Mouse (Mus musculus) thymus, postnatal 0 days (tissue): ENCODE measurements around the gene Cyth1. TPM values are rescaled to one million over a fixed set of nuclear protein-coding genes. Genes with fewer than 3 reads are reported as not detected.

ENCODE experiments used
- DNase-seq: peaks from one replicate; pipeline ENCODE4 v3.0.0-alpha.2; 2015; ENCODE audit warnings: low spot score
- polyA plus RNA-seq: library from polyadenylated mRNA; unstranded; fragments of >200 nt; fragmentation: Nextera tagmentation; extraction: Ambion mirVana; gene quantifications from 2 replicates; pipeline ENCODE4 v1.2.1, GENCODE M21; 2015

Cyth1 gene
- polyA plus RNA-seq = 44.7 and 46.1 TPM in 2 replicates

DNA sequence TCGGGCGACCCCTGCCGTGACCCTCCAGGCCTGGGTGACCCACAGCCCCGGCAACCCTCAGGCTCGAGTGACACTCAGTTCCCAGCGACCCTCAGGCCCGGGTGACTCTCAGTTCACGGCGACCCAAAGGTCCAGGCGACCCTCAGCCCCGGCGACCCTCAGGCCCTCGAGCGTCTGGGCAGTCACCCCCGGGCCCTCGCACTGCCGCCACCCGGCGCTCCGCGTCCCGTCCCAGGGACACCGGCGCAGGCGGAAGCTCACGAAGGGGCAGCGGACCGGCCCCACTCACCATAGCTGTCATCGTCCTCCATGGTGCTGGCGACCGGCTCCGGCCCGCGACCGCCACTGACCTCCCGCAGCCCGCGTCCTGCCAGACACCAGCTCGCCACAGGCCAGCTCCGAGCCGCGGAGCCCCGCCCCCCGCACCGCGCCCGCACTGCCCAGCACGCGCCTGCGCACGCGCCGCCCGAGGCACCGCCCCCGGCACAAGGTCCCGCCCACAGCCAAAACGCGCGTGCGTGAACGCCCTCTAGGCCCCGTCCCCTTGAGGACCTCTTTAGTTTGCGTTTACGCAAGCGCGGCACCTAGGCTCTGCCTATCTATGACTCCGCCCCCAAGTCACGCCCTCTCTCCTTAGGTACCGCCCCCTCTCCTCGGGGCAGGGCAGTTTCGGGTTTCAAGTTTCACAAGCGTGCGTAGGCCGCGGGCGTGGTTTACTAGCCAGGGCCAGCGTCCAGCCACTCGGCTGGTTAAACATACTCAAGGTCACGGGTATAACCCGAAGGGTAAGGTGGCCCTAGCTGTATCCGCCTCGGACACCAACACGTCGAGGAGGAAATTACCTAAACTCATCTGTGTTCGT, at the start of gene Cyth1:
Gene Cyth1, minus strand, starts transcription at position 443 of the 862 bp plus-strand sequence.
- peak; percentile 98 for DNase-seq

- peak; percentile 22 for DNase-seq
Observed at GRCm38 (mm10) chr11:118297967-118298366, 49.6 kb upstream of the Cyth1 start.

GRCm38 (mm10) chr11:118295026-118295425, 46.6 kb upstream of the Cyth1 start:
- DNase-seq = no peak

DNA sequence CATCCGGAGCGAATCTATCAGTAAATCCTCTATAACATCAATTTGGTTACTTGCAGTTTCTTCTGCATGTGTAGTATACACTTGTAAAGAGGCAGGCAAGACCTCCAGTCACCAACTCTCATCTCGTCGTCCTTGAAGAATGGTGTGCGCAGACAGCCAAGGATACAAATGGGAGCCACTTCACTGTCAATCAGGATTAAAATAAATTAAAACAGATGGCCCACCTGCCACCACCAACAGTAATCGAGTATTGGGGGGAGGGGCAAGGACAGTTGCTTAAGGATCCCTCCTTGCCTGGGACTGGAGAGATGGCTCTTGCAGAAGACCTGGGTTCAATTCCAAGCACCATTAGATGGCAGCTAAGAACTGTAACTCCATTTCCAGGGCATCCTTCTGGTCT, 44.3 kb upstream of the Cyth1 start:
- no peak for DNase-seq

DNA sequence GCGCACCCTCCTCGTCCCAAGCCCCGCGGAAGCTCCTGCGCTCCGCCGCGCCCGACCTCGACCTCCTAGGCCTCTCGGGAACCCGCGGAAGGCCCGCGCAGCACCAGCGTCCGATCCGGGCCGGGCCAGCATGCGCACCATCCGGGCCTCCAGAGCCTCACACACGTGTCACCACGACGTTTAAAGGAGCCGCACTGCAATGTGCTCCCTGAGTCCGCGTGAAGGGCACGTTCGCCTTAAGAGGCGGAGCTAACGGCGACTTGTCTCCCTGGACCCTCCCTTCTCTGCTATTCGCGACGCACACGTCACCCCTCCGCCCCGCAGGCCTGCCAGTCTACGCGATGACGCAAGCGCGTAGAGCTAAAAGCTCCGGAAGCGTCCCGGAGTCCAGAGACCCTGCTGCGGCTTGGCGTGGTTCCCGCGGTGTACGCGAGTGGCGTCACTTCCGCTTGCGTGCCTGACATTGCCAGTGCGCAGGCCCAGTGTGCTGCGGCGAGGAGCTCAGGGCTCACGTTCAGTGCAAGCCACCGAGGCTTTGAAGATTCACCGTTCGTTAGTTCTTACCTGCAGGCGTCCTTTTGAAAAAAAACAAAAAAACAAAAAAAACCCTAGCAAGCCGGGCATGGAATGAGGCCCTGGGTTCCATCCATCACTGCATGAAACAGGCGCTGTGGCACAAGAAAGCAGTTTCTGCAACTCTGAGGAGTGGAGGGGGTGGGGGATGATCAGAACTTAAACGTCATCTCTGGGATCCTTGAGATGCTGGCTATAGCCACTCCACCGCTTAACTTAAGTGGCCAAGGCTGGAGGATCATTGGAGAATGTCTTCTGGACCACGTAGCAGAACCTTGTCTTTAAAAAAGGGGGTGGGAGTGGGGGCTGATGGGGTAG, 41.9 kb upstream of the Cyth1 start, which contains the start of gene Usp36:
Gene Usp36, minus strand, starts transcription at position 246 of the 891 bp plus-strand sequence.
- DNase-seq = peak; percentile 100

DNA sequence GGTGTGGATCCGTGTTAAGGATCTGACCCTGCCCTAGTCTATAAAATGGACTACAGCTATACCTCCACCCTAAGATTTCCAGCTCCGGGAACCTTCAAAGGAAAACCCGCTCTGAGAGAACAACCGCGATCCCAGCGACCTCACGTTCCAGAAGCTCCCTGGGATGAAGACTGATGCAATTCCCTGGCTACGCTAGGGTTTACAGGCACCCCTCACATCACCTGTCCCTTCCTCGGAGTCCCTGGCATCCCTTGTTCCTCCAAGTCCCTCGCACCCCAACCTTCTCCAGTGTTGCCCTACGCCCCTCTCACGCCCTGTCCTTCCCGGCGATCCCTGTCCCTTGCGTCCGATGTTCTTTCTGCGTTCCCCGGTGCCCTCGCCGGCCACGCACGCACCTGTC, 41.2 kb upstream of the Cyth1 start:
- no peak for DNase-seq

DNA sequence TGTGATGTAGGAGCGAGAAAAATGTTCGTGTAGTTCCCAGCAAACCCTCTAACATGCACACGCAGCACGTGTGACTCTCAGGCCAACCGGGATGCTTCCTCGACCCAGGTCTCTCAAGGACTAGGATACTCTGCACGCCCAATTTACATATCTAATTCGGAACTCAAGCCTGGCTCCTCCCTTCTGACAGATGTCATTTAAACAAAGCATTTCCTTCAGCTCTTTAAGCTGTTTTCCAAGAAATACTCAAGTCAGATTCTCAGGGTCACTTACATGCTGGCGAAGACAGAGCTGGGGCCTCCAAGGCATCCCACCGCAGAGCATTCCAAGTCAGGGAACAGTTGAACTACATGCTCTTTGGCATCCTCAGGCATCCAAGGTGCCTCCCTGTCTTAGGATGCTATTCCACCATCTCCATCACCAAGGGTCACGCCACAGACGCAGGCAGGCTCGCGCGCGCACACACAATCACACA, 40.7 kb upstream of the Cyth1 start:
- peak; percentile 38 for DNase-seq

GRCm38 (mm10) chr11:118287573-118287972, 39.2 kb upstream of the Cyth1 start:
- no peak for DNase-seq

GRCm38 (mm10) chr11:118286434-118286833, 38.0 kb upstream of the Cyth1 start:
- DNase-seq = no peak

DNA sequence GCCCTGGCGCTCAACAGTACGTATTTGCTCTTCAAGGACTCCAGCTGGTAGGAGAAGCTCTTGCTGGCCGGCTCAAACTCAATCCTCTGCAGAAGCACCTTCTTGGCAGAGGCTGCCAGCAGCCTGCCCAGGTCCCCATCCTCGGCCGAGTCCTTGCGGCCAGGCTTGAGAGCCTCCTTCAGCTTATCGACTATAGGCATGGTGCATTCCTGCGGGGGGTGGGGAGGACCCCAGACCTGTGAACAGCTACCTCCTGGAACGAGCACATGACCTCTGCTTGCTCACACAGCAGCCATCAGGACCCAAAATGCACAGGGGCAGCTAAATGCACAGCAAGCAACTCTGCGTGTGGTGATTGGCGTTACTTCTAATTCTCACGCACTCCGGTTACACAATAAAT, 37.4 kb upstream of the Cyth1 start:
- DNase-seq = no peak

DNA sequence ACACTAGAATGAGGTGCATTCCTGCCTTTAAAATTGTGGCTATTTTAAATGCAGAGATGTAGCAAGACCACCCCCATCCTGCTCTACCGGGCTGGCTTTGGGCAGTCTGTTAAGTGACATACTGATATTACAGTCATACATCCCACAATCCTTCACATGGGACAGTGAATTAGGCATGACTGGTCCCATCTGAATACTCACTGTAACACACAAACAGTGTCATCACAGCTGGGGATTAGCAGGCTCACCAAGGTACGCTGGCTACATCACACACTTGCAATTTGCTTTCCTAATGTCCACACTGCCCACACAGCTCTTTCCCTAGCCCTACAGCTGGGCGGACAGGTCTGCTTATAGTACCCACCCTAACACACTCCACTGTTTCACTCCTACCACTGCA, 31.8 kb upstream of the Cyth1 start:
- DNase-seq = no peak

DNA sequence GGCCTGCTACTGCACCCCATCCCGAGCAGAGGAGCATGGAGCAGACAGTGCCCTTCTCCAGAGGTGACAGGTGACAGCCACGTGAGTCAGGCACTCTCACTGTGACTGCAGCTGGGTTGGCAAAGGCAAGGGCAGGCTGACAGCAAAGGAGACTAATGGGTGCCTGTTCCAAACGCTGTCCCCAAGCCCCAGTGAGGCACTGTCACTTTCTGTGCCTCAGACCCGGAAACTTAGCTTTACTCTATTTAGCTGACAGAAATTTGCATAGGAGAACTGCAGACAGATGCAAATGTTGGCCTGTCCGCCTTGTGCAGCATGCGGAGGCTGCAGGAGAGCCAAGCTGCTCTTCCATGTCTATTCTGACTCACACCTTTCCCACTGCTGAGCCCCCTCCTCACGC, 27.9 kb upstream of the Cyth1 start:
- no peak for DNase-seq

DNA sequence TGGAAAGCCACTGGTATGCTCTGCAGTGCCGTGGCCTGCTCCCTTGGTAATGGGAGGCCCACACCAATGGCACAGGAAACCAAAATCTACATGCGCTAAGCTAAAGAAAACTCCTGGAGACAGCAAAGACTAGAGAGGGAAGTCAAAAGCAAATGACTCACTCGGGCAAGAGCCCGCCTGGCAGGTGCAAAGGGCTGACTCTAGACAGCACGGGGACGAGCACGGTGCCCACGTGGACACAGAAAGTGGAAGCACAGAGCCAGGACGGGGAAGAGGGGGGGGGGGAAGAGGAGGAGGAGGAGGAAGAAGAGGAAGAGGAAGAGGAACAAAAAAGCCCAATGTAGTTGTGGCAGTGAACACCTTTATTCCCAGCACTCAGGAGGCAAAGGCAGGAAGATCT, 26.7 kb upstream of the Cyth1 start:
- no peak for DNase-seq

GRCm38 (mm10) chr11:118269827-118270226, 21.4 kb upstream of the Cyth1 start:
- DNase-seq = no peak

GRCm38 (mm10) chr11:118266666-118267046, 18.3 kb upstream of the Cyth1 start:
- no peak for DNase-seq

- DNase-seq = peak; percentile 28
Observed at GRCm38 (mm10) chr11:118266044-118266665, 17.8 kb upstream of the Cyth1 start.

DNA sequence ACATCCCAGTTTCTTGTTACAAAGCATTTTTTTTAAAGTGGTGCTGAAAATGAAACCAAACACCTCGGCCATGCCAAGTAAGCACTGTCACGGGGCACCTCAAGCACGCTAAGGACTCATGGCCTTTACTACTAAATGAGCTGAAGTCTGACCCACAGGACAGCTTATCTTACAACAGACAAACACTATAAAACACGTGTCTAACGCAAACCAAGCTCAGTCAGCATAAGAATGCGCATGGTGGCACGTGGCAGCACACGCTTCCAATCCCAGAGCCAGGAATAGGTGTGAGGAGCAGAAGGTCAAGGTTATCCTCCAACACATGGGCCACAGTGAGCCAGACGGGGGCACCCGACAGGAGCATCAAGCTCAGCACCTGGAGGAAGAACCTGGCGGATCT, 17.2 kb upstream of the Cyth1 start:
- DNase-seq = no peak

DNA sequence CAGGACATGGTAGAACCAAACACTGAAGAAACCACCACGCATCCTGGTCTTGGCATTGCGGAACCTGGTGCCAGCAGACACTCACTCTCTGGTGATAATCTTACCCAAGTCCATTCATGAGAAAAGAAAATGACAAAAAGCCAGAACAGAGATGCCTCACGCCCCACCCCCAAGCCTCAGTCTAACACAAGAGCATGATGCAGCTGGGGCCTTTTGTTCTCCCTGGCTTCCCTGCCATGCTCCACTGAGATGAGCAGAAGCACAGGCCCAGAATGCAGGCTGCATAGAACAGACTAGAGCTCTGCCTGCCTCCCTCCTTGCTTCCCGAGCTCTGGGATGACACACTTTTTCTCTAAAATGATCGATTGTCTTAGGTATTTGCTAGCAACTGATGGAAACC, 14.8 kb upstream of the Cyth1 start:
- DNase-seq = no peak

DNA sequence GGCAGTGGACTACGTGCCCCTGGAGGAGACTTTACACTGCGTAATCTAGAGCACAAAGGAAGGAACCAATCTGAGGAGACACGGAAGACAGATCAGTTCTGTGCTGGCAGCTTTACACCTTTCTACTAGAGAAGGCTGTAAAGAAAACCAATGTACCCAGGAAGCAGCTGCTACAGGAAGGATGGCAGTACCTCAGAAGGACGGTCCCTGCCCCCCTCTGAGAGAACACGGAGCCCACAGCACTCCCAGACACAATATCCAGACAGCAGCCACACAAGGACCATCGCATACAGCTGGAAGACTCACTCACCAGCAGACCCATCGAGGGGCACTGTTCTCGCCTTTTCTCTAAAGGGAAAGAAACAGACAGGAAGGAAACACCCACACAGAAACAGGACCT, 11.7 kb upstream of the Cyth1 start:
- DNase-seq = peak; percentile 71

GRCm38 (mm10) chr11:118259580-118259979, 11.2 kb upstream of the Cyth1 start:
- no peak for DNase-seq

DNA sequence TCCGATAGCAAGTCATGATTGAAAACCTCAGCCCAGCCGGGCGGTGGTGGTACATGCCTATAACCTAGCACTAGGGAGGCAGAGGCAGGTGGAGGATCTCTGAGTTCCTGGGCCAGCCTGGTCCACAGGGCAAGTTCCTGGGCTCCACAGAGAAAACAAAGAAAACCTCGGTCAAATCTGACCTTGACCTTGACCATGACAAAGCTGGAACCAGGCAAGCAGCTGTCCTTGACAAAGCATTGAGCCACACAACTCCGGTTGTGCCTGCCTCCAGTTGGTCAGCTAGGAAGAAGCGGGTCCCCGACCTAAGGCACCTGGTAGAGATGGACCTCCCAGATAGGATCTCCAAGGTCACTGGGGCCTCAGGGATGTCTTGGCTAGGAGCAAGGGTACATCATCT, 8.0 kb upstream of the Cyth1 start:
- DNase-seq = no peak
